Mouse (Mus musculus): ENCODE measurements around the gene Chchd6. TPM values are rescaled to one million over a fixed set of nuclear protein-coding genes. Genes with fewer than 3 reads are reported as not detected.

The Chchd6 gene
- polyA plus RNA-seq, 1 experiment = 42.5 TPM

DNA sequence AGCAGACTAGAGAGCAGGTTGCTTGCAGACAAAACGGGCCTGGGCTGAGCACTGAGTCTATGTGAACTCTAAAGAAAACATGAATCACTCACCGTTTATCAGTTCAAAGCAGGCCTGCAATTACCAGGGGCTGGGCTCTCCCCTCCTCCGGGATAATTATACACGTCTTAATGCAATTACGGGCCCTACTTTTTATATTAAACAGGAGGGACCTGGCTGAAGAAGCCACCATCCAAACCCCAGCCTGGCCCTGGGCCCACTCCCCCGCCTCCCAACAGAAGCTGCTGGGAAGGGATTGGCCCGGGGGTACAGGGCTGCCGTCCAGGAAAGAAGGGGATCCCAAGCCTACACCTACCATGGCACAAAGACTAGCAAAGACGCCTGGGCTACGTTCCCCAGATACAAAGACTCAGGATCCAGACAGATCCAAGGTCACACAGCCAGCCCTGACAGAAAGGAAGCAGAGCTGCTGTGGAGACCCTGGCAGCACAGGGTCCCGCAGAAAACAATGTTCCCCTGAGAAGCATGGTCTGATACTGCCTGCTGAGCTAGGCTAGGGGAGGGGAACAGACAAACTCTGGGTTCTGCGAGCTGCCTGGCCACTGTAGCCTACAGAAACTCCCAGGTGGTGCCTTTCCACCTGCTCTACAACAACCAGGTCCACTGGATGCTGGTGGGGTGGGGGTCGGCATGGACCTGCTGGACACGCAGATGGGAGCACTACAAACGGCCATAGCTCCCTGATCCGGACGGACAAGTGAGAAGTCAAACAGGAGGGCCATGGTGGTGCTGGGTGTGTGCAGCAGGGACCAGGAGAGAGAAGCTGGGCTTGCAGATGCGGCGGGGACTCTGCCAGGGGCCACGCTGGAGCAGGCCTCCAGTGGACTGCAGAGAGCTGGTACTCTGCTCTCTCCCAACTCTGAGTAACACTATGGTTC, 235.4 kb downstream of the Chchd6 start:
- Histone ChIP-seq H3K36me3 (replicated peaks; ENCODE audit: low read length) (peaks cover 3% of the 10 kb centered on the region), H3K27me3 (replicated peaks) (peaks cover 98% of the 10 kb centered on the region), H3K4me1 (peaks cover 44% of the 10 kb centered on the region), H3K4me3 (replicated peaks) (peak overlapping the region; percentile 21), H3K9me3 (peaks cover 5% of the 10 kb centered on the region; the same call in 1 of the 2 replicates)
- no peak for TF ChIP-seq FLI1 (IDR thresholded peaks at IDR 0.05; ENCODE audit: low read length)
- TF ChIP-seq GATA1 (IDR thresholded peaks at IDR 0.05; ENCODE audit: borderline replicate concordance, low read length) = no peak

DNA sequence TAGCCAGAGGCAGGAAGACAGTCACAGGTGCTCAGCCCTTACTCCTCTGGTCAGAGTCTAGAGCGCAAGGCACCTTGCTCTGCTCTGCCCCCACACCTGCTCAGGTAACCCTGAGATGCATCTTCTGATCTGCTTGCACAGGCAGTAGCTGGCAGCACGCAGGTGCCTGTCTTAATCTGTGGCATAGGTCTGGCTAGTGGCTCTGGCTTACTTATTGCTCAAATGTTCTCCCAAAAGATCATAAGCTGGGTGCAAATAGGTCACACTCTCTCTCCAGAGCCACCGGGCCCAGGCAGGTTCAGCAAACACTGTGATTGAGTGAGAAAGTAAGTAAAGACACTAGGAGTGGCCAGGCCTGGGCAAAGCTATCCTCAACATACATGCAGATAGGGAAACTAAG, 236.3 kb downstream of the Chchd6 start:
- H3K27me3 ChIP-seq (replicated peaks) = peaks cover 97% of the 10 kb centered on the region
- peaks cover 37% of the 10 kb centered on the region for H3K4me1 ChIP-seq
- peaks cover 10% of the 10 kb centered on the region for H3K36me3 ChIP-seq (replicated peaks; ENCODE audit: low read length)

DNA sequence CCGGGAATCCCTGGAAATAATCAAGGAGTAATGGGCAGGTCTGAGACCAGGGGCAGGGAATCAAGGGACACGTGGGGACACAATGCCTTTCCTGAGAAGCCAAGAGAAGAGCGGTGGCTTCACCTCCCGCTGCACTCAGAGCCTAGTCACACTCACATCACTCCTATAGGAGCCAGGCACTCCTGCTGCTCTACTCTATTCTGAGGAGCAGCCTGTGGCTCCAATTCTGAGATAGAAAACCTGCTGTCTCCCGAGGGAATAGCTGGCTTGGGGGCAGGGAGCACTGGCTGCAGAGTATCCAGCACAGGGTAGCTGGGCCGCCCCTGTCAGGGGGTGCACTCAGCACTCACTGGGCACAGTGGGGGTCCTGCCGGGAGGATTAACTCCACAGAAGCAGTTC, 239.8 kb downstream of the Chchd6 start:
- no peak overlapping the region for H3K4me3 ChIP-seq (replicated peaks)
- TF ChIP-seq FLI1 (IDR thresholded peaks at IDR 0.05; ENCODE audit: low read length) = no peak
- TF ChIP-seq GATA1 (IDR thresholded peaks at IDR 0.05; ENCODE audit: borderline replicate concordance, low read length) = no peak
- H3K9me3 ChIP-seq = no peaks in the 10 kb centered on the region
- H3K4me1 ChIP-seq = peaks cover 19% of the 10 kb centered on the region
- H3K36me3 ChIP-seq (replicated peaks; ENCODE audit: low read length) = peaks cover 16% of the 10 kb centered on the region
- peaks cover 93% of the 10 kb centered on the region for H3K27me3 ChIP-seq (replicated peaks)

More for the DNA sequence above, 236.3 kb downstream of the Chchd6 start:
- TF ChIP-seq GATA1 (IDR thresholded peaks at IDR 0.05; ENCODE audit: borderline replicate concordance, low read length) = no peak
- TF ChIP-seq FLI1 (IDR thresholded peaks at IDR 0.05; ENCODE audit: low read length) = no peak
- H3K4me3 ChIP-seq (replicated peaks) = no peak overlapping the region
- 0 out of 2 replicates have a peak, but pooled peaks cover under 1% of the 10 kb centered on the region for H3K9me3 ChIP-seq

DNA sequence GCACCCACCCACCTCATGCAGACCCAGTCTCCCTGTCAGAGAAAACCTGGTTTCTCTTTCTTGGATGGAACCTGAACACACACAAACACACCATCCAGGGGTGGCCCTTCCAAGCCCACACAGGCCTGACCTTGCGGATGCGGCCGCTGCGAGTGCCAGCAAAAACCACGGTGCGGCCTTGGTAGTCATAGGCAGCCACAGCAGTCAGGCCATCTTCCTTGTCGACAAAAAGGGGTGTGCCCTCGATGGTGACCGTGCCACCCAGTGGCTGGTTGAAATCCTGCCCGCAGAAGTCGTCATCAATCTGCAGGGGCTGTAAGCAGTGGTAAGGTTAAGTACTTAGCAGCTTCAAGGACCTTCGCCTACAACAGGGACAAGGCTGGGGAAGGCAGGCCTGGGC, 240.7 kb downstream of the Chchd6 start:
- TF ChIP-seq GATA1 (IDR thresholded peaks at IDR 0.05; ENCODE audit: borderline replicate concordance, low read length) (no peak), FLI1 (IDR thresholded peaks at IDR 0.05; ENCODE audit: low read length) (no peak)
- Histone ChIP-seq H3K27me3 (replicated peaks) (peaks cover 88% of the 10 kb centered on the region), H3K36me3 (replicated peaks; ENCODE audit: low read length) (peaks cover 16% of the 10 kb centered on the region), H3K9me3 (no peaks in the 10 kb centered on the region), H3K4me1 (peaks cover 22% of the 10 kb centered on the region), H3K4me3 (replicated peaks) (no peak overlapping the region)

DNA sequence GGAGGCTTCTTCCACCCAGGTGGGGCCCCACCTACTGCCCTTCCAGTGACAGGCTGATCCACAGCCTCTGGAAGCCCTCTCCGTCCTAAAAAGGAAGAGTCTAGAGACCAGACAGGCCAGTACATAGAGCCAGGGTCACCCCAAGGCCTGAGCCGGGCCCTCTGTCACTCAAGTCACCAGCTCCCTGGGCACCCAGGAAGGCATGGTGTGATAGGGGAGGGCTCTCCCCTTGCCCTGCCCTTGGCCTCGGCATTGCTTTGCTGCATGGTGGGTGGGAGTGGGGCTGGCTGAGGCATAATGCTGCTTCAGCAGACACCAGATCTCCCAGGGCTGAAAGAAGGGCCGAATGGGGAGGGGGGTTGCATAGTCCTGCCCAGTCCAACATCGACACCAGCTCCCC, 241.4 kb downstream of the Chchd6 start:
- Histone ChIP-seq H3K27me3 (replicated peaks) (peaks cover 88% of the 10 kb centered on the region), H3K36me3 (replicated peaks; ENCODE audit: low read length) (peaks cover 16% of the 10 kb centered on the region), H3K4me3 (replicated peaks) (no peak overlapping the region), H3K4me1 (peaks cover 29% of the 10 kb centered on the region), H3K9me3 (no peaks in the 10 kb centered on the region)
- TF ChIP-seq GATA1 (IDR thresholded peaks at IDR 0.05; ENCODE audit: borderline replicate concordance, low read length) = no peak
- no peak for TF ChIP-seq FLI1 (IDR thresholded peaks at IDR 0.05; ENCODE audit: low read length)

DNA sequence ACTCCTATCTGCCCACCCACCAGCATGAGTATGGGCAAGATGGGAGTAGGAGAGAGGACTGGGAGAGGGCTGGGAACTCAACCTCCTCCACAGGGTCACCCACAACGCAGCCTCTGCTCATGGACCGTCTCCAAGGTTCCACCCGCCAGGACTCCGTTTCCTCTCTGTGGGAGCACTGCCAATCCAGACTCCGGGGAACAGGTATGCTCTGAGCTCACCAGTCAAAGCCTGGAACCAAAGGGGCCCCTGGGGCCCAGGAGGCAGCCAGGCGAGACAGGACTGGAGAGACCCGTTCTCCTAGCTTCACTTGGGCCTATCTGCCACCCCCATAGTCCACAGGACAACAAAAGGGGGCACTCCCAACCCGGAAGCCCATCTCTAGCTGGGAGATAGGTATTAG, 242.4 kb downstream of the Chchd6 start:
- Histone ChIP-seq H3K27me3 (replicated peaks) (peaks cover 88% of the 10 kb centered on the region), H3K36me3 (replicated peaks; ENCODE audit: low read length) (peaks cover 16% of the 10 kb centered on the region), H3K9me3 (no peaks in the 10 kb centered on the region), H3K4me1 (peaks cover 35% of the 10 kb centered on the region), H3K4me3 (replicated peaks) (no peak overlapping the region)
- TF ChIP-seq GATA1 (IDR thresholded peaks at IDR 0.05; ENCODE audit: borderline replicate concordance, low read length) (no peak), FLI1 (IDR thresholded peaks at IDR 0.05; ENCODE audit: low read length) (no peak)

DNA sequence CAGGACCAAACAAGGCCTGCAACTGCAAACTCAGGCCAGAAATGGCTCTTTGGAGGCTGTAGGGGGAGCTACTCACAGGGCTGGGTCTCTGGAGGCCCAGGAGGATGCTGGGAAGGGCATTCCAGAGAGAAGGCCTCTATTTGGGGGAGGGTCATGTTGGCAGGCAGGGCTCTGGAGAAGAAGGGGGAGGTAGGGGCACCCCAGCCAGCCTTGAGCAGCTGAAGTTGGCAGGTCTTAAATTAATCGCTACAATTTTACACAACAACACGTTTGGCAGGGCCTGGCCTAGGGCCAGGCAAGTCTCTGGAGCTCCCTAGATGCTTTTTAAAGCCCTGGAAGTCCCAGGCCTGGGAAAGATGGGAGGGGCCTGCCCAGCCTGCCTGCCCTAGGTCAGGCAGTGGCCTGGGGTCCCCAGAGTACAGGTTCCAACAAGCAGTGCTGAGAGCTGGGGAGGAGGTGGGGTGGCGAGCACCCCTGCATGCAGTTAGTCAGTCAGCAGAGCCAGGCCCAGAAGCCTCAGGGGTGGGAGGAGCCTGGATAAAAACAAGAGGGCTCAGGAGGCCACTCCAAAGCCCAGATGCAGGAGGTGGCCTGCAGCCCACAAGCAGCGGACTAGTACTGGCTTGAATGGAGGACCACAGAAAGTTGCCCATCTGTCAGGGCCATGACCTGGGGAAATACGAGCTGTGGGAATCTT, 243.9 kb downstream of the Chchd6 start:
- no peak for TF ChIP-seq FLI1 (IDR thresholded peaks at IDR 0.05; ENCODE audit: low read length)
- no peak for TF ChIP-seq GATA1 (IDR thresholded peaks at IDR 0.05; ENCODE audit: borderline replicate concordance, low read length)

DNA sequence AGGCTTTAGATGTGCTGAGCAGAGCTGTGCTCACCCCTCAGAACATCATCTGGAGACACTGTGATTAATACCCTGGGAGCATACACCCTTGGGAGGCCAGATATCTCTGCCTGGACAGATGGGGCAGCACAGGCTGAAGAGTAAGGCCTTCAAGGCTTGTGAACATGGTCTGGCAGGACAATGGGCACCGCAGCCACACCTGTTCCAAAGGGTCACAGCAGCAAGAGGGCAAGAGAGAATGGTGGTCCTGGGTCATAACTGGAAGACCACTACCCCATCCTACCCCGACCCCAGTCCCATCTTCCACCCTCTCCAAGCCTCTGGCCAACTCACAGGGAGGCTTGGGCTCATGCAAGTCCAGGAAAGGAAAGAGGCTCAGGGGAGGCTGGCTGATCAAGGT, 244.9 kb downstream of the Chchd6 start:
- TF ChIP-seq GATA1 (IDR thresholded peaks at IDR 0.05; ENCODE audit: borderline replicate concordance, low read length) = no peak
- TF ChIP-seq FLI1 (IDR thresholded peaks at IDR 0.05; ENCODE audit: low read length) = no peak
- Histone ChIP-seq H3K9me3 (no peaks in the 10 kb centered on the region), H3K27me3 (replicated peaks) (peaks cover 85% of the 10 kb centered on the region), H3K36me3 (replicated peaks; ENCODE audit: low read length) (peaks cover 13% of the 10 kb centered on the region), H3K4me3 (replicated peaks) (peak overlapping the region; percentile 19), H3K4me1 (peaks cover 37% of the 10 kb centered on the region)

More for the DNA sequence above, 243.9 kb downstream of the Chchd6 start:
- H3K4me3 ChIP-seq (replicated peaks) = no peak overlapping the region
- peaks cover 35% of the 10 kb centered on the region for H3K4me1 ChIP-seq
- peaks cover 87% of the 10 kb centered on the region for H3K27me3 ChIP-seq (replicated peaks)
- peaks cover 13% of the 10 kb centered on the region for H3K36me3 ChIP-seq (replicated peaks; ENCODE audit: low read length)
- no peaks in the 10 kb centered on the region for H3K9me3 ChIP-seq

DNA sequence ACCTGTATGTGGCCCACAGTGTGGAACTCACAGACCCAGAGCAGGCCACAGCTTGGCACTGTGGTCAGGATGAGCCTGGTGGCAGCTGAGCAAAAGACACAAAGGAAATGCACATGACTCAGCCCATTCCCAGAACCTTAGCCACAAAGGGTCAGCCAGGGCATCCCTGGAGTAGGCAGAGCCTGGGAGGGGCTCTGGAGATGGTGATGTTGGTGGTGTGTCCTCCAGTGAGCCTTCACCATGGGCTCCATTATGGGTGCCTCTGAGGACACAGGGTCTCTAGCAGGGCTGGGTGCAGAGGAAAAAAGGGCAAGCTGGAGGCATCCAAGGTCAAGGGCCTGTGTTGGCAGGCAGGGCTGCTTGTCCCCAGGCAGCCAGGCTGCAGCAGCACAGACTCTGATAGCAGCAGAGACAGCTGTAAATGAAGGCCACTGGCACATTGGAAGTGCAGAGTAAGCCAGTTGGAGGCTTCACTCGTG, 245.4 kb downstream of the Chchd6 start:
- Histone ChIP-seq H3K9me3 (no peaks in the 10 kb centered on the region), H3K36me3 (replicated peaks; ENCODE audit: low read length) (peaks cover 13% of the 10 kb centered on the region), H3K27me3 (replicated peaks) (peaks cover 85% of the 10 kb centered on the region), H3K4me3 (replicated peaks) (peak overlapping the region; percentile 64), H3K4me1 (peaks cover 41% of the 10 kb centered on the region)
- no peak for TF ChIP-seq GATA1 (IDR thresholded peaks at IDR 0.05; ENCODE audit: borderline replicate concordance, low read length)
- no peak for TF ChIP-seq FLI1 (IDR thresholded peaks at IDR 0.05; ENCODE audit: low read length)

Data from megakaryocyte, embryonic 14.5 days (primary cell).